Mouse (Mus musculus): ENCODE results near the gene Rbm47.
A peak's percentile ranks its signal among the peaks of the same experiment; 100 is the strongest.
"Not testable (repeated sequence)": the region's sequence is repeated elsewhere in the genome, so short reads cannot be mapped to it uniquely, and the experiment has no call there.

Rbm47 gene

GRCm38 (mm10) chr5:66008245-66008967 lies 164.5 kb downstream of the Rbm47 start:
- DNase-seq = no peak

DNA sequence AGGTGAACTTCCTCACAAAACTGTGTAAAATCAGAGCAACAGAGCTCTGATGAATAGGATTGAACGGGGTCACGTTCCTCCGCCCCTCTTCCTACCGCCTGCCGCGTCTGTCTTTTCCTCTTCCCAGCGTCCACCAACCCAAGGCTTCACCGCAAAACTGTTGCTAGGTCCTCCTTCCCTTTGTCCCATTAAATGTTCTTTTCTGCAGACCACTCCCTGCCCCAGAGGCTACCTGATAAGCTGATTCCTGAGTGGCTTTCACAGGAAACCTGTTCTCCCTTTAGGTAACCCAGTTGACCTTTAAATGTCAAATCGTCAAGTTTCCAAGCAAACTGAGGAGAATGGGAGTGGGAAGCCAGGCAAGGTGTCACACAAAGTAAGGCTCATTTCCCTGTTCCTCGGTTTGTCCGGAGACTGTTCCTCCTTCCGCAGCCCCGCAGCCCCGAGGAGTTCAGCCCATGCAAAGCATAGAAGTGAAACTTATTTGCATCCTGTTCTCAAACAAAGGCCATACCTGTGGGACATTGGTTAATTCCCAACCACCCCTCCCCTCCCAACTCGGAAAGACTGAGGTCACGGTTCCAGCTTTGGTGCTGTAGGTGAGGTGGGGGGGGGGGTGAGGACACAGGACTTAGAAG lies 167.8 kb downstream of the Rbm47 start:
- DNase-seq = no peak

DNA sequence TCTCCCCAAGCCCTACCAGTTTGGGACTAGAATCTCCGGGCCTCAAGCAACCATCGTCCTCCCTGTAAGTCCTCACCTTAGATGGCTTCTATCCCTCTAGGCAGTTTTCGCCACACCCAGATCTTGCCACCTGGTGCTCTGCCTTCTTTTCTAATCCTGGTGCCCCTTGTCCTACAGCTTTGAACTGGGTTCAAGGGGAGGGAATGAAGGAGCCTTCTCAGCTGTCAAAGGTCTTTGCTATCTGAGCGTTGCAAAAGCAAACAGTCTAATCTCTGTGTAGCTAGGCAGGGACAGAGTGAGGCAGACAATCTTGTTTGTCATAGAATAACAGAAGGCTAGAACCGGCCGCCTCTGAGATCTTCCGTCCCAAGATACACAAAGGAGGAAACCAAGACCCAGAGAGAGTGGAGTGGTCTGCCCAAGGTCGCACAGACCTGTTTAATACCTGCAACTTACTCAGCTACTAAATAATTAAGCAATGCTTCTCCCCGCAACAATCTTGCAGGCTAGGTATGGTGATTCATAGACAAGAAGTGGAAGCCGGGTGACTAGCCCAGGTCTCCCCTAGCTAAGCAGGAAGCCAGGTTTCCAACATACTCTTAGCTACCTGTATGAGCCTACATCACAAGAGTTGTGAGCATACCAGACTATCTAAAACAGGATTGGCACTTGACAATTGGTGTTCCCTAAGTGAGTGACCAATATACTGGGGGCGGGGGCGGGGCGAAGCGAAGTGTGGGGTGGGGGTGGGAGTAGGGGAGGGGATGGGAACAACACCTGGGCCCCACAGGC lies 168.6 kb downstream of the Rbm47 start, which contains the start of gene 9130230L23Rik:
Gene 9130230L23Rik (minus strand): TSS at position 152 of the 792 bp plus-strand sequence.
- DNase-seq = no peak

DNA sequence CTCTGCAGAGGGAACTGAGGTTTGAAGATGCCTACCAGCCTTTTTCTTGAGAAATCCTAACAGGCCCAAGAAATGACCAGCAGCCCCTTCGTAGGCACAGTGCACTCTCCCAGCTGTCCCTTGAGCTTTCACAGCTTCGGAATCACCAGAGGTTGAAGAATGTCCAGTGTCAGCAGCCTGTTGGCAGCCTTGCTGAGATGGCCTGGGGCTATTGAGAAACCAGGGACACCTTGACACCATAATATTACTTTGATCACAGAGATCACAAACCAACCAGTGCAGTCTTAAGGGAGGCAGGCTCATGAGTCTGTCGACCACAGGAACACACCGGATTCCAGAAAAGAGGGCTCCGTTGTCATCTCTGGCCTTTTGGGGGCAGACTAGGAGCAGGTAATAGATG lies 171.7 kb downstream of the Rbm47 start:
- DNase-seq = no peak

DNA sequence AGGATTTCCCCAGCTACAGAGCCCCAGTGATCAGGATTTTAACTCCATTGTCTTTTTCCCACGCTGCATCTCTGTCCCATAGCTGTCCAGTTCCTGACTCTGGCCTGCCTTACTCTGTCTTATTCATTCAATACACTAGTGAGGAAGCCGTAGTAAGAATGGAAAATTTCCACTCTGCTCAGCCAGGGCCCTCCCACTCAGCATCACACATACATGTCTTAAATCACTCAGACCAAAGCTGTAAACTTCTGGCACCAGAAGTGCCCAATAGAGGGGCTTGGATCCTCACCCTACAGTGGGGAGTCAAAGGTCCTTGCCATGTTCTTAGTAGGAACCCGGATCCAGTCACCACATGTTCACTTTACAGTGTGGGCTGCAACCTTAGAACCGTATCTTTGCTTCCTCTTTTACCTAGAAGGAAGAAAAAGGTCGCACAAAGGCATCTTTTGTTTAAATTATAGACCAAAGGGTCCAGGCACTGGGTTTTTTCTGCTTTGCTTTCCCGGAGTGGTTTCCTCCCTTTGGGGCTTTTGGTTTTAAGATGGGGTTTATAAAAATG lies 172.3 kb downstream of the Rbm47 start:
- DNase-seq = peak; percentile 9 to 10

DNA sequence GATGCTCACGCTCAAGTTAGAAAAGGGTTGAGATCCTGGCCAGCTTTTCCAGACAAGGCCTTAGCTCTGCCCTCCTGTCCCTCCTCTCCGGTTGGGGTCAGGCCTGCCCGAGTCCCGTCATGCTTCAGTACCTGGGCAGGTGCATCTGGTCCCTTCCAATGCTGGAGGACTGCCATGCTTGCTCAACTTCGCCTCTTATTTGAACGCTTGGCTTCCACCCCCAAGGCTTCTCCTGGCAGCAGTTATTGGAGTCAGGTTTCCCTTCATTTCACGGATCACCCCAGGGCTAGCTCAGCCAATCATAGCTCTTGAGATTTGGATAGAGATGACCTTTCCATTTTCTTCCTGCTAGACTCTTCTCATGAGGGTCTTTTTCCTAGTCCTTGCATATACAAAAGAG lies 172.8 kb downstream of the Rbm47 start:
- DNase-seq = no peak

DNA sequence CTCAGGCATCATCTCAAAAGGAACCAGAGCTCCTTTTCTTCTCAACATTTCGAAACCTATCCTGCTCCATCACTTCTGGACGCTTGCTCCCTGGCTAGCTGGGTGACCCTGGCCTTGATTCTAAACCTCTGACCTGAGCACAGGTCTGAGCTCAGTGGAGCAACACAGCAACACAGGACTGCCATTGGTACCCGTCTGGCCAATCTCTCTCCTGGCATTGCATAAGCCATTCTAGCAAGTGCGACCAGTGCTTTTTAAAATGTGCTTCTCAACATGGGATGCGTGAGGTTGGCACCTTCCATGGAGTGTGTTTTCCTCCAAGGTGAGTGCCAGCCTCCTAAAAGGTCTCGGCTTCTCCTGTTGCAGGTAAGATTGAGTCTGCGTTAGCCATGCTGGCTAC lies 173.8 kb downstream of the Rbm47 start:
- no peak for DNase-seq

DNA sequence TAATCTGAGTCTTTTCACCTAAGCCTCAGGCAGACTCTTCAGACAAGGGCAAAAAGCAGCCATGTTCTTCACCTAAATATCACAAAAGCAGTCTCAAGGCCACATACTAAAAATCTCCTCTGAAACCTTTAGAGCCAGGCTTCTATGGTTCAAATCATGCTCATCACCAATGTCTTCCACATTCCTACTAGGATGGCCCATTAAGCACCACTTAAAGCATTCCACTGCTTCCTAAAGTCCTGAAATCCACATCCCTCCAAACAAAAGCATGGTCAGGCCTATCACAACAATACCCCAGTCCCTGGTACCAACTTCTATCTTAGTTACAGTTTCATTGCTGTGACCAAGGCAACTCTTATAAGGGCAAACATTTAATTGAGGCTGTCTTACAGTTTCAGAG lies 175.1 kb downstream of the Rbm47 start:
- DNase-seq = no peak

DNA sequence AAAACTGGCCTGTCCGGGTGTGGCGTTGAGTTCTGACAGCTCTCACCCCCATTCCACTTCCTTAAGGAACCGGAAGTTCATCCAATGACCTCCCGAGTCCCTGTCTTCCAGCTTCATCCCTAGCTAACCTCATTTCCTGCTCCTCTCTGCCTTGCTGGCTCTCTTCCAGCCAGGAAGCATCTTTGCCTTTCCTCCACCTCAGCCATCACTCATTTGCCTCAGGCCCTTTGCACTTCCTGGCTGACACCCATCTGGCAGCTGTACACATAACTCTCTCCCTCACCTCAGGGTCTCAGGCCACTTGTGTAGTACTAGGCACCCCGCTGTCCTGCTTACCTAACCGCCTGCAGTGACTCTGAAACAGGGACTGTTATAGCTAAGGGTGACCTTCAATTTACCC lies 178.3 kb downstream of the Rbm47 start:
- no peak for DNase-seq

DNA sequence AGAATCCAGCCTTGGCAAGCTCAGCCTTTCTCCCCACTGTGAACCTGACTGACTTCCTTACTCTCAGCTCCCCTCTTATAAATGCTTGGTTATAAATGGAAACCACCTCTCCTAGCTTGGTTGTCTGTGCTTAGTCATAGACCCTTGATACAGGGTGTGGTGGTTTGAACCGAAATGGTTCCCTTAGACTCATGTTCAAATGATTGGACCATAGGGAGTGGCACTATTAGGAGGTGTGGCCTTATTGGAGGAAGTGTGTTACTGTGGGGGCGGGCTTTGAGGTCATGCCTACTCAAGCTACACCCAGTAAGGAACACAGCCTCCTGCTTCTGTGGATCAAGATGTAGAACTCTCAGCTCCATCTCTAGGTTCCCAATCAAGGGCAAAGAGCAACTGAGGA lies 181.7 kb downstream of the Rbm47 start:
- DNase-seq = peak; percentile 37 to 59

DNA sequence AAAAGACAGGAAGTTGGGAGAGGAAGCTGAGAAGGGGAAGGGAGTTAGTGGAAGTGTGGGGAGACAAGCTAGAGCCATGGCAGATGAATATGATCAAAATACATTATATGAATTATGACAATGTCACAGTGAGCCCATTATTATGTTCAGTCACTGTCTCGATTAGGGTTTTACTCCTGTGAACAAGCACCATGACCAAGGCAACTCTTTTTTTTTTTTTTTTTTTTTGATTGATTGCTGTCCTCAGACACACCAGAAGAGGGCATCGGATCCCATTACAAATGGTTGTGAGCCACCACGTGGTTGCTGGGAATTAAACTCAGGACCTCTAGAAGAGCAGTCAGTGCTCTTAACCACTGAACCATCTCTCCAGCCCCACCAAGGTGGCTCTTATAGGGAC lies 185.9 kb downstream of the Rbm47 start:
- not testable (repeated sequence) for DNase-seq

DNA sequence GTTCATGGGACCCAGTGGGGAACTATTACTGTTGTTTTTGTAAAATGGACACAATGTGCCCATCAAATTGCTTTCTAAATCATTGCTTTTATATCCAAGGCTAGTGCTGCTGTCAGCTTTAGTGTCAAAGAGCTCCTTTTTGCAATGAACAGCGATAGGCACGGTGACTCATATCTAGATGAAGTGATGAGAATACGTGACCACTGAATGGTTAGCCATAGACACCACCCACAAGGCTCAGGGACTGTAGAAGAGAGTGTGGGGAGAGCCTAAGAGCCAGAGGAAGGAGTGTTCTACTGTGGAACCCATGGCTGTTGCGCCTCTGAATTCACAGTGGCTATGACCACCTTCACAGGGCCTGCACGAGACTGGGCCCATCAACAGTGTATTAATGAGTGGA lies 186.5 kb downstream of the Rbm47 start:
- DNase-seq = no peak

DNA sequence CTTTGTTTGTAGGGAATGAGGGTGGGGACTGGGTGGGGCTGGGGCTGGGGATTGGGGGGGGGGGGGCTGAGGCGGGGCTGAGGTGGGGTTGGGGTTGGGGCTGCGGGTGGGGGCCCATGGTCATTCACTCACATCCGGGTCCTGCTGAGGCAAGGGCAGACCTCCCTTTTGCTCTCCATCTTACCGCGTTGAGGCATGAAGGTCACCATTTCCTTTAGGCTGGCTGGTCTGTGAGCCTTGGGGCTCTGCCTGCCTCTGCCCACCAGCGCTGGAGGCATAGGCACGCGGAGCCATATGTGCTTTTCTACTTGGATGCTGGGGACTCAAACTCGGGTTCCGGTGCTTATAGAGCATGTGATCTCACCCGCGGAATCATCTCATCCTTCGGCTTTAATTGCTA lies 197.2 kb downstream of the Rbm47 start:
- DNase-seq = no peak

GRCm38 (mm10) chr5:65973189-65973588 lies 199.7 kb downstream of the Rbm47 start:
- no peak for DNase-seq

- DNase-seq = no peak
Observed at GRCm38 (mm10) chr5:65968004-65968403, 204.9 kb downstream of the Rbm47 start.

GRCm38 (mm10) chr5:65967091-65967490 lies 205.8 kb downstream of the Rbm47 start:
- no peak for DNase-seq

Measured in B cell, adult 2 months (primary cell).